Mouse (Mus musculus) embryonic fibroblast, embryonic 13.5 days (primary cell): ENCODE results near the gene Dusp22.

ENCODE experiments used
- CTCF ChIP-seq: IDR thresholded peaks from 2 replicates; pipeline ENCODE4 v1.5.1; 2011; ENCODE audit warnings: mild to moderate bottlenecking, control low read depth, low read length, moderate library complexity, borderline replicate concordance; ENCODE audit not compliant: insufficient read depth
- POLR2A ChIP-seq: IDR thresholded peaks from 2 replicates; pipeline ENCODE4 v1.6.1; 2011; ENCODE audit warnings: low read depth, mild to moderate bottlenecking, control low read depth, low read length, moderate library complexity

GRCm38 (mm10) chr13:30650684-30651083 lies 9.1 kb upstream of the Dusp22 start:
- no peak for TF ChIP-seq CTCF
- TF ChIP-seq POLR2A = no peak
